Mouse (Mus musculus) gastrocnemius, adult 2 months (tissue): ENCODE measurements around the gene Kcng1. TPM values are rescaled to one million over a fixed set of nuclear protein-coding genes. Genes with fewer than 3 reads are reported as not detected.

Experiments
- DNase-seq: peaks from one replicate; pipeline ENCODE4 v3.0.0; 2022
- H3K27ac ChIP-seq: fragments of 200-600 bp; 2 replicates; pipeline ENCODE4 v1.8.1; 2022; ENCODE audit warnings: mild to moderate bottlenecking
- H3K4me3 ChIP-seq: fragments of 200-600 bp; 2 replicates; pipeline ENCODE4 v1.8.1; 2022; ENCODE audit warnings: mild to moderate bottlenecking, moderate library complexity
- CTCF ChIP-seq: fragments of 200-600 bp; IDR thresholded peaks from 2 replicates; pipeline ENCODE4 v1.8.1; 2022; ENCODE audit warnings: antibody characterized with exemption, mild to moderate bottlenecking, moderate library complexity
- intact Hi-C: fragments of 180-260 bp; cut with DNase I; formaldehyde crosslinking; loops from one replicate; pipeline ENCODE4 v1.15.1; 2025
- total RNA-seq, 2 experiments: library from RNA; stranded (reverse); gene quantifications; 2 replicates each; pipeline ENCODE4 v1.2.3; 2021

Gene Kcng1
- total RNA-seq, 2 experiments from 2014 or later: 0.39 TPM; not detected in 1

GRCm38 (mm10) chr2:168289851-168290250 lies 8.3 kb upstream of the Kcng1 start:
- no peak for TF ChIP-seq CTCF
- Histone ChIP-seq H3K27ac (no peak overlapping the region), H3K4me3 (no peak overlapping the region)
- DNase-seq: no peak
- intact Hi-C loops: no loop called here

GRCm38 (mm10) chr2:168289016-168289415 lies 7.5 kb upstream of the Kcng1 start:
- TF ChIP-seq CTCF: no peak
- intact Hi-C loops: no loop called here
- no peak for DNase-seq
- Histone ChIP-seq H3K27ac (no peak overlapping the region), H3K4me3 (no peak overlapping the region)

- no peak for TF ChIP-seq CTCF
- Histone ChIP-seq H3K4me3 (no peak overlapping the region), H3K27ac (no peak overlapping the region)
- intact Hi-C loops: no loop called here
- DNase-seq: no peak
These were observed 5.5 kb upstream of the Kcng1 start for GRCm38 (mm10) chr2:168286987-168287386.

- no peak overlapping the region for H3K4me3 ChIP-seq
- DNase-seq: no peak
- intact Hi-C loops: no loop called here
- TF ChIP-seq CTCF: no peak
- H3K27ac ChIP-seq: no peak overlapping the region
These were observed 3.6 kb upstream of the Kcng1 start for GRCm38 (mm10) chr2:168285143-168285542.

- intact Hi-C loops: no loop called here
- no peak for TF ChIP-seq CTCF
- Histone ChIP-seq H3K27ac (no peak overlapping the region), H3K4me3 (peak overlapping the region; percentile 68)
- peak; percentile 64 for DNase-seq
These were observed 581 bp downstream of the Kcng1 start for GRCm38 (mm10) chr2:168280729-168281581.

GRCm38 (mm10) chr2:168274374-168274935 lies 7.1 kb downstream of the Kcng1 start:
- peak; percentile 91 for TF ChIP-seq CTCF
- DNase-seq: peak; percentile 78
- intact Hi-C loops: loop anchor here (2.0 kb wide), 1 partner anchor 170 kb away; no protein-coding TSS in a partner anchor
- no peak overlapping the region for H3K4me3 ChIP-seq
- no peak overlapping the region for H3K27ac ChIP-seq

- DNase-seq: no peak
- Histone ChIP-seq H3K4me3 (peak overlapping the region; percentile 15; the same call in 1 of the 2 replicates), H3K27ac (no peak overlapping the region)
- no peak for TF ChIP-seq CTCF
- intact Hi-C loops: no loop called here
These were observed 8.1 kb downstream of the Kcng1 start for GRCm38 (mm10) chr2:168273387-168273786.

- peak; percentile 49 for TF ChIP-seq CTCF
- intact Hi-C loops: no loop called here
- DNase-seq: no peak
- Histone ChIP-seq H3K27ac (no peak overlapping the region), H3K4me3 (no peak overlapping the region)
These were observed 13.5 kb downstream of the Kcng1 start for GRCm38 (mm10) chr2:168268033-168268432.

GRCm38 (mm10) chr2:168260900-168261299 lies 20.6 kb downstream of the Kcng1 start:
- Histone ChIP-seq H3K27ac (no peak overlapping the region), H3K4me3 (no peak overlapping the region)
- no peak for DNase-seq
- no peak for TF ChIP-seq CTCF
- intact Hi-C loops: no loop called here

- no peak for DNase-seq
- H3K27ac ChIP-seq: no peak overlapping the region
- no peak overlapping the region for H3K4me3 ChIP-seq
- TF ChIP-seq CTCF: no peak
- intact Hi-C loops: no loop called here
These were observed 21.4 kb downstream of the Kcng1 start for GRCm38 (mm10) chr2:168260124-168260523.

GRCm38 (mm10) chr2:168259046-168259445 lies 22.5 kb downstream of the Kcng1 start:
- no peak for TF ChIP-seq CTCF
- intact Hi-C loops: loop anchor here (10.0 kb wide), 1 partner anchor 396 kb away; no protein-coding TSS in a partner anchor
- DNase-seq: no peak
- Histone ChIP-seq H3K4me3 (no peak overlapping the region), H3K27ac (no peak overlapping the region)

GRCm38 (mm10) chr2:168257188-168257587 lies 24.3 kb downstream of the Kcng1 start:
- no peak overlapping the region for H3K27ac ChIP-seq
- no peak for DNase-seq
- H3K4me3 ChIP-seq: no peak overlapping the region
- intact Hi-C loops: loop anchor here (10.0 kb wide), 1 partner anchor 398 kb away; no protein-coding TSS in a partner anchor
- TF ChIP-seq CTCF: no peak

- TF ChIP-seq CTCF: no peak
- intact Hi-C loops: loop anchor here (10.0 kb wide), 1 partner anchor 398 kb away; no protein-coding TSS in a partner anchor
- DNase-seq: no peak
- H3K4me3 ChIP-seq: no peak overlapping the region
- H3K27ac ChIP-seq: no peak overlapping the region
These were observed 25.0 kb downstream of the Kcng1 start for GRCm38 (mm10) chr2:168256506-168256905.
